Mouse (Mus musculus): ENCODE results near the gene Ankrd34a.

The Ankrd34a gene

DNA sequence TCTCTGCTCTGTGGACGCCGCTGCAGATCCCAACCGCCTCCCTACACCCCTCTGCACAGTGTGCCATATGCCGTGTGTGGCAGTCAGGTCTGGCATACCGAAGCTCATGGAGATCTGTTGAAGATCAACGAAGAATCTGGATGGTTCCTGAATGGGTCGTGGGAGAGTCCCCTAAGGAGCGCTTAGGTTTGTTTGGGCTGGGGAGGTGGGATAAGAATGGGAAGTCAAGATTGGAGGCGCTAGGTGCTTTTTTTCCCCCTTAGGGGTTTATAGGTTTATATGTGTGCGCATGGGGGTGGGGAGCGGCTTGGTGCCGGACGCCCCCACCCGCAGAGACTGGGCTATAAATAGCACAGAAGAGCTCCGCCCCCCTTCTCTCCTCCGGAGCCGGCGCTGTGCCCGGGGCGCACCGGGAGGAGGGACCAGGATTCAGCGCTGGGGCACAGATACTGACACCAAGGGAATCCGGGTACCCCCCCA, at the start of gene Ankrd34a:
Ankrd34a (plus strand) TSS at position 409 of the 480 bp plus-strand sequence.
- DNase-seq = peak; percentile 40

DNA sequence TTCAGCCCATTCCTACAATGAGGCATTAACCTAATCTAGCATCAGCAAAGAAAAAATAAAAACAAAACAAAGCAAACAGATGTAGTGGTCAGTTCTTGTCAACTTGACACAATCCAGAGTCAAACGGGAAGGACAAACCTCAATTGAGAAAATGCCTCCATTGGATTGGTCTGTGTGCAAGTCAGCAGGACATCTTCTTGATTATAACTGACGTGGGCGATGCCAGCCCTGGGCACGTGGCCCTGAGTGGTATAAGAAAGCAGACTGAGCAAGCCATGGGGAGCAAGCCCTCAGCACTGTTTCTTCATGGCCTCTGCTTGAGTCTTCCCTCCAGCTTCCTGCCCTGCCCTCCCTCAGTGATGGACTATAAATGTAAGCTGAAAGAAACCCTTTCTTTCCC, 49.6 kb upstream of the Ankrd34a start:
- DNase-seq = no peak

DNA sequence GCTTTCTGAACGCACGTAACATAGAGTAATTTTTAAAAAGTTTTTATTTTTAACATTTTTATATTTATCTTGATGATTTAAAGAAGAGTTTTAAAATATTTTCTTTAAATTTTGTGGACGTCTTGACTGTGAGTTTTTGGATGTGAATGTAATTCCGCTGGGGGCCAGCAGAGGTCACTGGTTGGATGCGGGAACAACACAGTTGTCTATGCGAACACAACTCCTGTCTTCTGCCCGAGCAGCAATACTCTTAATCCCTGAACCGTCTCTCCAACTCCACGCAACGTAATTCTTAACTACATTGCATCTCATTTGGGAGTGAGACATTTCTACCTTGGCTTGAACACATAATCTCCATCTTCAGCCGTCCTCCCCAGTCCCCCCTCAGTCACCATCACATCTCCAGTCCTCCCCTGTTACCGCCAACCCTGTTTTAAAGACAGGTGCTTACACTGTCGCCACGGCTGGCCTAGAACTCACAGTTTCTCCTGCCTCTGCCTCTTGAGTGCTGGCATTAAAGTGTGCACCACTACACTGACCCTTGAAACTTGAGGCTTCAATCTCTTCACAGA, 49.0 kb upstream of the Ankrd34a start:
- DNase-seq = peak; percentile 90

DNA sequence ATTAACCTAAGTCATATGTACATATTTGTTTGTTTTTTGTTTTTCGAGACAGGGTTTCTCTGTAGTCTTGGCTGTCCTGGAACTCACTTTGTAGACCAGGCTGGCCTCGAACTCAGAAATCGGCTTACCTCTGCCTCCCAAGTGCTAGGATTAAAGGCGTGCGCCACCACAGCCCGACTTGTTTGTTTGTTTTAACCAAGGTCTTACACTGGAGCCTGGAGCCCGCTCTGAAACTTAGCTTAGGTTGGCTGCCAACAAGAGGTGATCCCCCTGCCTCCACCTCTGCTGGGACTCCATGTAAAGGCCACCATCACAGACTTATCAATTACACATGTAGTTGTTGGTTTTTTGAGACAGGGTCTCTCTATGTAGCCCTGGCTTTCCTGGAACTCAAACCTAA, 47.6 kb upstream of the Ankrd34a start:
- DNase-seq = no peak

DNA sequence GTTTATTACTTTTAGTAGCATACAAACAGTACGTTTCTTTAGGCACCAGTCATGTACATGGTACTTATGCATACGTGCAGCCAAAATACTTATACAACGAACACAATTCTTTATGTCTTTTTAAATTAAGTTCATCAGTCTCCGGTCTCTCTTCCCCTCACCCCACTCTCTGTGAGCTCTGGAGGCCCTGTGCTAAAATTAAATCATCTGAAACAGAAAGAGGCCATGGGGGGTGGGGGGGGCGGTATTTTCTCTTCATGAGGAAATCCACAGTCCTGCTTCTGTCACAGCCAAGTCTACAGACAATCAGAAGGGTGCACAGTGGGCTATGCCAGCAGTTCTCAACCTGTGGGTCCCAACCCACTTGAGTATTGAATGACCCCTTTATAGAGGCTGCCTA, 47.1 kb upstream of the Ankrd34a start:
- DNase-seq = no peak

DNA sequence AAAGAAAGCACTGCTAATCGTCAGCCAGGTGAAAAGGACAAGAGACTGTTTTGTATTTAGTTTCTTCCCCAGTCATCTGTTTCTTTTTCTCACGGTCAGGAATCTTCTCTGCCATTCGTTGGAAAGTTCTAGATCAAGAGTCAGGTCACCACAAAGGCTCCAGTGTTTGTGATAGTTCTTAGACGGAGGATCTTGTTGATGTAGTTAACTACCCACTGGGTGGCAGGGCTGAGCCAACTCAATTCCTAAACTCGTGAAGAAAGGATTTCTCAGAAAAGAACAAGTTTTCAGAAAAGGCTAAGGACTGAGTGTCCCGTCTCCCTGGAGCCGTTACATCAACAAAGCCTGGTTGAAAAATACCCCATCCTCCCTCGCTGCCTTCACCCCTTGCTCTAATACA, 45.2 kb upstream of the Ankrd34a start:
- peak; percentile 77 for DNase-seq

DNA sequence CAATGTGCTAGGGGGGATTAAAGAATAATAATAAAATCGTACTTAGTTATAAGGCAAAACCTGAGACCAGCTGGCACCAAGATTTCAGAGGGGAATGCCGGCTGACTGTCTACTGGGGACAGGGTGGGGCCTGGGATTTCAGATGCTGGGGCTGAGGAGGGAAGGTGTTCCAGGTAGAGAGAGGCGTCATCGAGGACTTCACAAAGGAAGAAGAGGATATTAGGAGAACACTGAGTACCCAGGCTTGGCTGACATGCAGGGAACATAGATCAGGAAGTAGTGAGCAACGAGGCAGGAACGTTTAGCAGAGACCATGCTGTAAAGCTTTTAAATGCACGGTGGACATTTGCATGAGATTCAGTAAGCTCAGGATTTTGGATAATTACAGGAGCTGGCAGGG, 44.5 kb upstream of the Ankrd34a start:
- DNase-seq = no peak

DNA sequence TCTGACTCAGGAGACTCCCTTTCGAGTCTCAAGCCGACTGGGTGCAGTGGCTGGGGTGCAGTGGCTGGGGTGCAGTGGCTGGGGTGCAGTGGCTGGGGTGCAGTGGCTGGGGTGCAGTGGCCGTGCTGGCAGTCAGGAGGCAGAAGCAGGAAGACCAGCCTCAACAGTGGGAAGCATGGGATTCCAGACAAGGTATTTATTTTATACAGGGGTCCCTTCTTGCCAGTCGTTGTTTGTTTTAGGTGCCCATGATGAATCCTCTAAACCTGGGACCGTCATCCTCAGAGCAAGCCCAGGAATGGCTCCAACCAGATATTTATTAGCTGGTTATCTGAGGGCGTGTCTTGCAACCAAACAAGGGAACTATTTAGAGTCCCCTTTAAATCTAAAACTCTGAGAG, 42.8 kb upstream of the Ankrd34a start:
- no peak for DNase-seq

DNA sequence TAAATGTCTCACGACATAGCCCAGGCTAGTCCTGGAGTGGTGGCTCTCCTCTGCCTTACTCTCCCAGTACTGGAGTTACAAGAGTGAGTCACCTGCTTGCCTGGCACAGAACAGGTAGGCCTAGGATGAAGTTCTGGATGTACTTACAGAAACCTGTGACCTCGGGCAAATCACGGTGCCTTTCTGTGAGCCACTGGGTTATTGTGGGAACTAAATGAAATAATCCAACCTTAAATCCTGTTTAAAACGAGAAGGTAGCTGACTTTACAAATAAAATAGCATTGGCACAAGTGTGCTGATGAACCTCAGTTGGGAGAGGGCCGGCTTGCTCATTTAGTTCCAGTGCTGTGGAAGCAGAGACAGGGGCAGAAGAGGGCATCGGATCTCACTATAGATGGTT, 42.2 kb upstream of the Ankrd34a start:
- DNase-seq = no peak

DNA sequence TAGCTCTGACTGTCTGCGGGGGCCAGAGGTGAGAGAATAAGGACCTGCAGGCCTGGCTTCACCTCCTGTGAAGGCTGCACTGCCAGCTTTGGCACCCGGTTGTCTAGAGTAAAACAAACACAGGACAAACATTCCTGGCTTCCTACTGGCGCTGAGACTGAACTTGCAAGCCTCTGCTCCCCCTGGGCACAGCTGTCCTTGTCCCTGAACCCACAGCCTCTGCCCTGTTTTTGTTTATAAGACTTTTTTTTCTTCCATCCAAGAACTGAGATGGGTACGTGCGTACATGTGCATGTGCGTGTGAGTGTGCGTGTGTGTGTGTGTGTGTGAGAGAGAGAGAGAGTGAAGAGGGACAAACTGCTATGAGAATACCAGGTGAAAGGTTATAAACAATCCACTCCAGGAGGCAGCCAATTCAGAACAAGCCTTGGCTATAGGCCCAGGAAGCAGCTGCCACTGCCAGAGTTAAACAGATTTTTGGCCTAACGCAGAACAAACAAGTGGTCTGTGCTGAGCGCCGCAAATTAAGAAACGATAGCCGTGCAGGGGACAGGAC, 41.3 kb upstream of the Ankrd34a start:
- DNase-seq = peak; percentile 89

DNA sequence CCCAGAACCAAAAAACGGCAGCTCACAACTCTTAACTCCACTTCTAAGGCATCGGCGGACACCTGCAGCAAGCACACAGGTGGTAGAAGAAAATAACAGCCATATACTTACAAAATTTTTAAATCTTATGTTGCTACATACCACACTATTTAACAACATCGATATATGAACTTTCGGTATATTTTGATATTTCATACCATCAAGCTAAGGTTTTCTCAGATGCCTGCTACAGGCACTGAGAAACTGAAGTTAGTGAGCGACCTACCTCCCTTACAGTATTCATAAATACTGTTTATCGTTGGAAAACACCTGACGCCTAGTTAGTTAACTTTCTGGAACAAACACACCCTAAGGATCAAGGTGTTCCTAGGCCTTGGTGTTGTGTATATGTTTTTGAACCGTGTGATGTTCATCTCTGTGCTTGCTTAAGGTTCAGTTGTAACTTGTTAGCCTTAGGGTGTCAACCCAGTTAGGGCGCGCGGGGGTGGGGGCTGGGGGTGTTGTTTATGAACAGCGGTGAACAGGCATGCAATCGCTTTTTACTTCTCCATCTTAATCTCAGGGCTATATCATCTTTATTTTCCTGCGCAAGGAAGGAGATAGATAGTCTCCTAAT, 40.3 kb upstream of the Ankrd34a start:
- no peak for DNase-seq

DNA sequence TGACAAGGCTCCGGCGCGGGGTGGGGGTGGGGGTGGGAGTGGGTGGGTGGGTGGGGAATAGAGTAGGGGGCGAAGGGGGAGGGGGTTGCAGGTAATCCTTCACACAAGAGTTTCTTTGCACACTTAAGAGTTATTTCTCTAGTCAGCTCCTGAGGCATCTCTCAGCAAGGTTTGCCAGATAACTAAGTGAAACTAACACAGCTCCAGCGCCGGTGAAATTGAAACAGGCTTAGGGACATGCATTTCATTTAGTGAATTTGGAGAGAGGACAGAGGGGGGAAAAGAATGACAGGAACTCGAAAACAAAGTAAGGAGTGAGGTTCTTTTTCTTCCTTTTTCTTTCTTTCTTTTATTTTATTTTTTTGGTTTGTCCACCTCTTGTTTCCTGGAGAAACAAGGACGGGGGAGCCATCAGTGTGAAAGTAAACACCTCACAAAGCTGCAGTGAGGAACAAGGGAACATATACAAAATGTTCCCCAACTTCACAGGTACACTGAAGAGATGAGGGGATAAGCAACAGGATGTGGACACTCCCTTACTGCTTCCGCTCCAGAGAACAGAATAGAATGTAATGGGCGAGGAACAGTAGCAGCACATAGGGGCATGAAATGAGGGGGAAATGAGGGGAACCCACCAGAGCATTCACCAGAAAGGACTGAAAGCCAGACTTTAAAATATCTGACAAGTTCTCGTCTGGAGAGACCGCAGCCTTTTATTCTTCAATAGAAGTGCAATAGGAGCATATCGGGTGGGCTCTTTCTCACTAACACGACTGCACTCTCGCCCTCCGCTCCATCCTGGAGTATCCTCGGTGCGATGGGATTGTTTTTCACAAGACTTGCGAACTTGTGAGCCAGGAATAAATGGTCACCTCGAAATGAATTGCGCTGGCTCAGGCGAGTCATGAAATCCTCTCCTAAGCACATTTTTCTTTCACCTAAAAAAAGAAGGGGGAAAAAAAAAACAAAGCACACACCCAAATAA, 39.5 kb upstream of the Ankrd34a start:
- peak; percentile 59 for DNase-seq

DNA sequence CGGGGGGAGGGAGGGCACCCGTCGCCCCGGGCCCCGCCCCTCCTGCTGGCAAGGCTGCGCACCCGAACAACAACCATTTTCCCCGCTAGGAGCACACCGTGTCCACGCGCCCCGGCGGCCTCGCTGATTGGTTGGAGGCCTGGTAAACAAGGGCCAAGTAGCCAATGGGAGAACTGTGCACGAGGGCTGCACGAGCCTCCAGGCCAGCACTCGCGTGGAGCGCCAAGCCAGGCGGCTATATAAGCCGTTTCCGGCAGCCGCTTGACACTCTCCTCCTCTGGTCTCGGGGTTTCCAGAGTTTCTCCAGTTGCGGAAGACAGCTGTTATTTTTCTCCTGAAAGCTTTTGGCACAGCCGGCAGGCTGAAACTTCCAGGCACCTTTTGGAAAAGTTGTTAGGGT, 38.7 kb upstream of the Ankrd34a start, which contains the start of gene Txnip:
Txnip (plus strand) TSS at position 264 of the 400 bp plus-strand sequence.
- DNase-seq = peak; percentile 100

DNA sequence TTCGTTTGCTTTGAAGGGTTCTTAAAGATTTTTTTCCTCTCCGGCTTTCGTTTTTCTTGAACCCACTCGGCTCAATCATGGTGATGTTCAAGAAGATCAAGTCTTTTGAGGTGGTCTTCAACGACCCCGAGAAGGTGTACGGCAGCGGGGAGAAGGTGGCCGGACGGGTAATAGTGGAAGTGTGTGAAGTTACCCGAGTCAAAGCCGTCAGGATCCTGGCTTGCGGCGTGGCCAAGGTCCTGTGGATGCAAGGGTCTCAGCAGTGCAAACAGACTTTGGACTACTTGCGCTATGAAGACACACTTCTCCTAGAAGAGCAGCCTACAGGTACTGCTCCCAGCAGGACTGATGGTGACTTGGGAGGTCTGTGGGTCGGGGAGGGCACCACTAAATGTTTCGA, 38.3 kb upstream of the Ankrd34a start:
- no peak for DNase-seq

DNA sequence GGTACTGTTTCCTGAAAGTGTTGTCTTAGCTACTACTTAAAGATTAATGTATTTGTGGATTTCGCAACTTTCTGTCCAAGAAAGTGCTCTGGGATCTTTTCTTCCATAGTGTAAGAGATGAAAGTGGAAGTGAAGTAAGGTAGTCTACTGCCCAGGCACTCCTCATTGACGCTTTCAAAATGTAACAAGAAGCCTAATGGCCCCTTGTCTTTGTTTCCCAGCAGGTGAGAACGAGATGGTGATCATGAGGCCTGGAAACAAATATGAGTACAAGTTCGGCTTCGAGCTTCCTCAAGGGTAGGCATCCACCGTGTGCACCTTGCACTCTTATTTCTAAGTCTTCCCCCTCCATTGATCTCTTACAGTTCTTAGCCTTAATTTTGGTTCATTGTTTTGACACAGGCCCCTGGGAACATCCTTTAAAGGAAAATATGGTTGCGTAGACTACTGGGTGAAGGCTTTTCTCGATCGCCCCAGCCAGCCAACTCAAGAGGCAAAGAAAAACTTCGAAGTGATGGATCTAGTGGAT, 37.7 kb upstream of the Ankrd34a start:
- no peak for DNase-seq

DNA sequence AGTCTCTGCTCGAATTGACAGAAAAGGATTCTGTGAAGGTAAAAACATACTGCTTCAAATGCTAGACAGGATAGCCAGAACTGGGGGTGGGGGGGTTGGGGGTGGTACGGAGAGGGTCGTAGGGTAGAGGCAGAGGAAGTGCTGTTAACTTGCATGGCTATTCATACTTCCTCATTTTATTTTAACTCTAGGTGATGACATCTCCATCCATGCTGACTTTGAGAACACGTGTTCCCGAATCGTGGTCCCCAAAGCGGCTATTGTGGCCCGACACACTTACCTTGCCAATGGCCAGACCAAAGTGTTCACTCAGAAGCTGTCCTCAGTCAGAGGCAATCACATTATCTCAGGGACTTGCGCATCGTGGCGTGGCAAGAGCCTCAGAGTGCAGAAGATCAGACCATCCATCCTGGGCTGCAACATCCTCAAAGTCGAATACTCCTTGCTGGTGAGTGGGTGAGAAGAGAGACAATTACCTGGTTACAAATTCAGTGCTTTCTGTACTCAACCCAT, 37.0 kb upstream of the Ankrd34a start:
- DNase-seq = no peak

DNA sequence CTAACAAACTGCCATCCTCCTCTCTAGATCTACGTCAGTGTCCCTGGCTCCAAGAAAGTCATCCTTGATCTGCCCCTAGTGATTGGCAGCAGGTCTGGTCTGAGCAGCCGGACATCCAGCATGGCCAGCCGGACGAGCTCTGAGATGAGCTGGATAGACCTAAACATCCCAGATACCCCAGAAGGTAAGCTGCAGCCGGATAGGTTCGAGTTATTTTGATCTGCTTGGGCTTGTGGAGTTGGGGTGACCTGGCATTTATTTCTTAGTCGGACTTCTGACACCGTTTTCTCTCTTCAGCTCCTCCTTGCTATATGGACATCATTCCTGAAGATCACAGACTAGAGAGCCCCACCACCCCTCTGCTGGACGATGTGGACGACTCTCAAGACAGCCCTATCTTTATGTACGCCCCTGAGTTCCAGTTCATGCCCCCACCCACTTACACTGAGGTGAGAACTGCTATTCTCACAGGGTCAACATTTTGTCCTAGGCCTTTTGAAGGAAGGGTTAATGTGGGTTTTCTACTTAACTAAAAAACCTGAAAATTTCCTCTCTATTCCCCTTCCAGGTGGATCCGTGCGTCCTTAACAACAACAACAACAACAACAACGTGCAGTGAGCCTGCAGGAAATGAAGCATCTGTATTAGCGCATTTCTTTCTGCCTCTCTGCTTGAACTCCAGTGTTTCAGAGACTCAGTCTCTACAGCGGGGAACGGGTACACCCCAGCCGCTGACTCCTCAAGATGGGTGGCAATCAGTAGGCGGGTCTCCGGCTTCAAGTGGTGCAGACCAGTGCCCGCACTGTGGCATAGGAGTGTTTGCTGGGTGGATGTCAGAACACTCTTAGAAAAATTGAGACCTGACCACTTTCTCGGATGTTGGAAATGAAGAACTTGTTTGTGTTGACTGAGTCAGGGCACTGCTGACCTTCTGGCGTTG, 36.3 kb upstream of the Ankrd34a start:
- DNase-seq = no peak

DNA sequence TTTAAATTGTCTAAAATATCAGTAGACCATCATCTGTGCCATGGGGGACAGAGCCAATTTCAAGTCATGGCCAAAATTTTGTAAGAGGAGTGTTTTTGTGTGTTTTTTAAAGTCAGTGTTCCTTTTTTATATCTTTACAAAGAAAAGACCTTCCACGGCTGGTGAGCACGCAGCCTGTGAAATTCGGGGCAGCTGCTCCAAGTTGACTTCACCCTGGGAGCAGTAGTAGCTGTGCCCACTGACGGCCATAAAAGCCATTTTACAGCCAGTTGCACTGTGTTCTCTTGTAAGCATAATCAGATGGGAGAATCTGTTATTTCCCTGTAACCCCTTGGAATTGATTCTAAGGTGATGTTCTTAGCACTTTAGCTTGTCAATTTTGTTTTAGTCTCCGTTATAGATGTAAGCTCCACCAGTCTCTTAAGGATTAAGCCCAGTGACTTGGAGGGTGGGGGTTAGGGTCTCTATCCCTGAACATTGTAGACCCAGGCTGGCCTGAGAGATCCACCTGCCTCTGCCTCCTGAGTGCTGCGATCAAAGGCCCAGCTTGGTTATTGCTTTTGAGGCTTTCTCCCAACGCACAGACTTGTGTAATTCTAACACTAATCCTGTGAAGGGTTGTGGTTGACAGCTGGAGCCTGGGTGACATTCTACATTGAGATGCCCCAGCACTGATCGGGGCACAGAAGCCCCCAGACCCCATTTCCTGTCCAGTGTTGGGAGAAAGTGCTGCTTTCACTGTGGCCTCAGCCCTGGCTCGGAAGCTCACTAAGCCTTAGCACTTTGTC, 35.4 kb upstream of the Ankrd34a start:
- DNase-seq = no peak

DNA sequence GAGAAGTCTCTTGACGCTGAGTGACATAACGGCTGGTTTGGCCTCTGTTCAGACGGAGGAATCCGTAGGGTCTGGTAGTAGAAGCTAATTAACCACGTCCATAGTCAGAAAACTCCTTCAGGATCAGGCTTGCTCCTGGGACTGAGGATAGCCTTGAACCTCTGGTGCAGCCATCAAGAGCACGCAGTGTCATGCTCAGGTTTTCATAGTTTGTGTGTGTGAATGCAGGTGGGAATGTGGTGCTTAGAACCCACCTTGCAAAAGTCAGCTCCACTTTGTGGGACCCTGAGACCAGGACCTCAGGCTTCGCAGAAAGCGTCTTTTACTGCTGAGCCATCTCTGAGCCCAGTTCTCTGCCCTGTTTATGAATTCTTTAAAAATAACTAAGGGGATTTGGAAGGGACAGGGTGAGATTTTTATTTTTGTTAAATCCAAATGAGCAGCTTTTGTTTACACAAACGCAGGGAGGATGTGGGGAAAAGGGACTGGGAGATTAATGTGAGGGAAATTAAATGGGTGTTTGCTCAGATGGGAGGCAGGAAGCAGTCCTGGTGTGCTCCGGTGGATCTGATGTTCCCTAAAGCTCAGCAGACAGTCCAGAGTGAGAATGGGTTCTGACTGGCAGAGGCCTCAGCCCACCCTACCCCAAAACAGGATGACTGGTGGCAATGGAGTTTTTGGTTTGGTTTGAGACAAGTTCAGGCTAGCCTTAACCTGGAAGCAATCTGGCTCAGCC, 34.3 kb upstream of the Ankrd34a start:
- no peak for DNase-seq

DNA sequence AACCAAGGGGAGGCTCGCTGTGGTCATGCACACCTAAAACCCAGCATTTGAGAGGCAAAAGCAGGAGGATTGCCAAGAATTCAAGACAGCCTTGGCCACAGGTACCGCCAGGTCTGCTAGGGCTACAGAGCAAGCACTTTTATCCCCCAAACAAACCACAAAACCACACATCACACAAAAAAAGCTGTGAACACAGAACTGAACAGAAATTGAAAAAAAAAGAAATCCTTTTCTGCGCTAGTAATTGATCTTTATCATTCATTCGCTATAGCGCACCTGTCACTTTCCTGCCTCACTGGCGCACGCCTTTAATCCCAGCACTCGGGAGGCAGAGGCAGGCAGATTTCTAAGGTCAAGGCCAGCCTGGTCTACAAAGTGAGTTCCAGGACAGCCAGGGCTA, 33.2 kb upstream of the Ankrd34a start:
- no peak for DNase-seq
